Mouse (Mus musculus): ENCODE results near the gene Zc3h12c. TPM values are rescaled to one million over a fixed set of nuclear protein-coding genes. Genes with fewer than 3 reads are reported as not detected.
A peak's percentile ranks its signal among the peaks of the same experiment; 100 is the strongest.
"Not testable (repeated sequence)": the region's sequence is repeated elsewhere in the genome, so short reads cannot be mapped to it uniquely, and the experiment has no call there.

Gene Zc3h12c
- polyA plus RNA-seq, 1 experiment from 2014 or later, result 10.9 TPM

DNA sequence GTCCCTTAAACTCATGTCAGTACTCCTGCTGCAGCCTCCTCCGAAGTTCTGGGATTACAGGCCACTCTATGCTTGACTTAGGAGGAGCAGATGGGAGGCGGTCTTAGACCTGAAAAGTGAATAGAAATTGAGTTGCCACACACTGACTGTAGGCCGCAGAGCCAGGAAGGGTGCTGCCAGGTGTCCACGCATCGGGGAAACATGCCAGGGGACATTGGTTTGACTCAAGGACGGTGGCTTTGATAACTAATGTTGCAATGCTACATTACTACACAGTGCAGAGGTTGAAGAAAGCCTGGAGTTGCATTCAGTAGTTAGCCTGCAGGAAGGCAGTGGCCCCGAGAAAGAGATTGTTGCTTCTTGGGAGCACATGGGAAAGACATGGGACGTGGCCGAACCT, 76.6 kb downstream of the Zc3h12c start:
- H3K4me2 ChIP-seq (ENCODE audit: low read length), result no peak overlapping the region
- no peak overlapping the region for H3K27ac ChIP-seq (replicated peaks; ENCODE audit: low read depth, low read length)
- peaks cover 15% of the 10 kb centered on the region for H3K36me3 ChIP-seq (ENCODE audit: control insufficient read depth, insufficient read depth, low read length)
- H3K9ac ChIP-seq (replicated peaks; ENCODE audit: low read length), result no peak overlapping the region
- 93% methylated on average over 9 of the region's 9 CpGs for WGBS
- DNase-seq (no peak), ATAC-seq (ENCODE audit: low FRiP score, low TSS enrichment) (no peak)
- no peaks in the 10 kb centered on the region for H3K27me3 ChIP-seq (ENCODE audit: control insufficient read depth, insufficient read depth, low read length)
- no peak overlapping the region for H3K4me3 ChIP-seq (replicated peaks; ENCODE audit: low read depth, low read length)
- no peaks in the 10 kb centered on the region for H3K9me3 ChIP-seq (ENCODE audit: control insufficient read depth, low read length)
- no peaks in the 10 kb centered on the region for H3K4me1 ChIP-seq (ENCODE audit: control insufficient read depth, insufficient read depth, low read length)

DNA sequence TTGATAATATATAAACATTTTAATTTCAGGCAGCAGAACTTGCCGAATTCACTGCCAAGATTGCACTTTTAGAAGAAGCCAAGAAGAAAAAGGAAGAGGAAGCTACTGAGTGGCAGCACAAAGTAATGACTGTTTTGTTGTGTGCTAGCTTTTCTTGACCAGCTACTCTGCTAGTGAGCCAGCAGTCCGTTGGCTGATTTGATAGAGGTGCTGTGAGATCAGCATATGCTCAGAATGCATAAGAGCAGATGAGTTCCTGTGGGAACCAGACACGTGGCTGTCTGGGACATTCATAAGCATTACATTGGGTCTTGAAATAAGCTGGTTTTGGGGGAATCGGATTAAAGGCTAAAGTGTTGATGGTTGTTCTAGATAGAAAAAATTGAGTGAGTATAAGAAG, 86.0 kb downstream of the Zc3h12c start:
- no peaks in the 10 kb centered on the region for H3K9me3 ChIP-seq (ENCODE audit: control insufficient read depth, low read length)
- H3K27ac ChIP-seq (replicated peaks; ENCODE audit: low read depth, low read length), result no peak overlapping the region
- no peak overlapping the region for H3K4me3 ChIP-seq (replicated peaks; ENCODE audit: low read depth, low read length)
- DNase-seq (no peak), ATAC-seq (ENCODE audit: low FRiP score, low TSS enrichment) (no peak)
- peaks cover 61% of the 10 kb centered on the region for H3K36me3 ChIP-seq (ENCODE audit: control insufficient read depth, insufficient read depth, low read length)
- 78% methylated on average over 4 of the region's 4 CpGs for WGBS
- no peaks in the 10 kb centered on the region for H3K27me3 ChIP-seq (ENCODE audit: control insufficient read depth, insufficient read depth, low read length)
- no peaks in the 10 kb centered on the region for H3K4me1 ChIP-seq (ENCODE audit: control insufficient read depth, insufficient read depth, low read length)
- H3K9ac ChIP-seq (replicated peaks; ENCODE audit: low read length), result no peak overlapping the region
- no peak overlapping the region for H3K4me2 ChIP-seq (ENCODE audit: low read length)

DNA sequence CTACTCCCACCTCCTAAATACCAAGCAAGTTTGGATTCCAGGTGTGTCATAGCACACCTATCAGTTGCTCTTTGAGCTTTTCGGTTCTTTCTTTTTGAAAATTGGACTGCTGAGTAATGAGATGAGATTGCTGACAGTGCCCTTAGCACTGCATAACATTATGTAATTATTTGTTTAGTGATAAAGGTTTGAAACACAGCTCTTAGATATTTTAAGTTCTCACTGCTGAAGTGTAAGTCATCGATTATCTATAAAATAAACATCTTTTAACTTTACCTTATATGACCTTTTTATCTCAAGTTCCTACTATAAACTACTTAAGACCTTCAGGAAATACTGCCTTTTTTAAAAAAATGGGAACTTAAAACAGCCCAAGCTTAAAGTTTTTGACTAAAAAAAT, 86.4 kb downstream of the Zc3h12c start:
- no peak for DNase-seq
- no peak overlapping the region for H3K27ac ChIP-seq (replicated peaks; ENCODE audit: low read depth, low read length)
- H3K9ac ChIP-seq (replicated peaks; ENCODE audit: low read length), result no peak overlapping the region
- no peak for ATAC-seq (ENCODE audit: low FRiP score, low TSS enrichment)
- peaks cover 59% of the 10 kb centered on the region for H3K36me3 ChIP-seq (ENCODE audit: control insufficient read depth, insufficient read depth, low read length)
- H3K27me3 ChIP-seq (ENCODE audit: control insufficient read depth, insufficient read depth, low read length), result no peaks in the 10 kb centered on the region
- 97% methylated on average over 2 of the region's 2 CpGs for WGBS
- no peaks in the 10 kb centered on the region for H3K4me1 ChIP-seq (ENCODE audit: control insufficient read depth, insufficient read depth, low read length)
- H3K4me2 ChIP-seq (ENCODE audit: low read length), result no peak overlapping the region
- H3K4me3 ChIP-seq (replicated peaks; ENCODE audit: low read depth, low read length), result no peak overlapping the region
- H3K9me3 ChIP-seq (ENCODE audit: control insufficient read depth, low read length), result no peaks in the 10 kb centered on the region

DNA sequence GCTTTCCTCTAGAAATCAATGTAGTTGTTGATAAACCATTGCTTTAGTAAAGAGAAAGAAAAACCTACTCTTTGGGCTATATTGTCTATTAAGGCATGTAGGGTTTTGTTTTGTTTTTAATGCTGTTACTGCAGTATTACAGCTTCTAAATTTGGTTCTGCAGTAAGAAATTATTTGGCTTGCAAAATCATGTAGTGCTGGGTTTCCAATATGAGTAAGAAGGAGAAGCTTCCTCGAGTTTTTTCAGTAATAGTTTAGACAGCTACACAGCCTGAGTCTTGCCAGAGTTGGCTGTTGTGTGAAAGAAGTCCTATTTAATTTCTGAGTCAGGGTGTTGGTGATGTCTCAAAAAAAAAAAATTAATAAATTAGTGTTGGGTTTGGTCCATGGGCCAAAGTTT, 90.7 kb downstream of the Zc3h12c start:
- ATAC-seq (ENCODE audit: low FRiP score, low TSS enrichment) (no peak), DNase-seq (no peak)
- Histone ChIP-seq H3K9me3 (ENCODE audit: control insufficient read depth, low read length) (no peaks in the 10 kb centered on the region), H3K4me2 (ENCODE audit: low read length) (no peak overlapping the region), H3K4me3 (replicated peaks; ENCODE audit: low read depth, low read length) (no peak overlapping the region), H3K9ac (replicated peaks; ENCODE audit: low read length) (no peak overlapping the region), H3K27ac (replicated peaks; ENCODE audit: low read depth, low read length) (no peak overlapping the region), H3K36me3 (ENCODE audit: control insufficient read depth, insufficient read depth, low read length) (peaks cover 54% of the 10 kb centered on the region), H3K27me3 (ENCODE audit: control insufficient read depth, insufficient read depth, low read length) (no peaks in the 10 kb centered on the region), H3K4me1 (ENCODE audit: control insufficient read depth, insufficient read depth, low read length) (no peaks in the 10 kb centered on the region)
- WGBS, result 95% methylated on average over 1 of the region's 1 CpGs

DNA sequence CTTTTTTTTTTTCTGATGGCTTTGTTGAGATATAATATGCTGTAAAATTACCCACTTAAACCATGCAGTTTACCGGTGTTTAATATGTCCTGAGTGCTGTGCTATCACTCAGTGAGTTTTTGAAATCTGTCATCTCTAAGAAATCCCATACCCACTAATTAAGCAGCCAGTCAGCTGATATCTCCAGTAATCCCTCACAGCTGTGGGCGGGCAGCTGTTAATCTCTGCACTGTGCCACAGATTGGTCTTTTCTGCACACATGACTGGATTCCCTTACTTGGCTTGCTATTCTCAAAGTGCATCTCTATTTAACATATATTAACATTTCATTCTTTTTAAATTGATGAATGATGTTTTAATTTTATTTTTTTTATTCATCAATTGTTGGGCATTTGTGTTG, 92.3 kb downstream of the Zc3h12c start:
- H3K27me3 ChIP-seq (ENCODE audit: control insufficient read depth, insufficient read depth, low read length), result no peaks in the 10 kb centered on the region
- no peaks in the 10 kb centered on the region for H3K4me1 ChIP-seq (ENCODE audit: control insufficient read depth, insufficient read depth, low read length)
- peaks cover 52% of the 10 kb centered on the region for H3K36me3 ChIP-seq (ENCODE audit: control insufficient read depth, insufficient read depth, low read length)
- no peak overlapping the region for H3K27ac ChIP-seq (replicated peaks; ENCODE audit: low read depth, low read length)
- DNase-seq (no peak), ATAC-seq (ENCODE audit: low FRiP score, low TSS enrichment) (no peak)
- 66% methylated on average over 2 of the region's 2 CpGs for WGBS
- H3K4me2 ChIP-seq (ENCODE audit: low read length), result no peak overlapping the region
- no peak overlapping the region for H3K4me3 ChIP-seq (replicated peaks; ENCODE audit: low read depth, low read length)
- no peaks in the 10 kb centered on the region for H3K9me3 ChIP-seq (ENCODE audit: control insufficient read depth, low read length)
- no peak overlapping the region for H3K9ac ChIP-seq (replicated peaks; ENCODE audit: low read length)

DNA sequence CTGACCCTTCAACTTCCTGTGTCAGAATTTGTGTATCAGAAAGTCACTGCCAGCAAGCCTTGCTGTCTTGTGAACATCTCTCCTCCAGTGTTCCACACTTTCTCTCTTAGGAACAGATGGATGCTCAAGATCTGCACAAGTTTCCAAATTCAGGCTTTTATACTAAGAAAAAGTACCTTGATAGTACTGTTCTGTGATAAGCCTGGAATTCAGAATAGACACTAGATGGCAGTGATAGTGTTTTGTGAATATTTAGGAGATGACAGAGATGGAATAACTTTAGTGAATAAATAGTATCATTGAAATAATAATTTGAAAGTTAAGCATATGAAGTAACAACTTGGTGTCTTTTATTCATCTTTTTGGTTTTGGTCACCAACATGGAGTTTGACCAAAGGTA, 96.2 kb downstream of the Zc3h12c start:
- peaks cover 61% of the 10 kb centered on the region for H3K36me3 ChIP-seq (ENCODE audit: control insufficient read depth, insufficient read depth, low read length)
- ATAC-seq (ENCODE audit: low FRiP score, low TSS enrichment) (no peak), DNase-seq (peak; percentile 29)

DNA sequence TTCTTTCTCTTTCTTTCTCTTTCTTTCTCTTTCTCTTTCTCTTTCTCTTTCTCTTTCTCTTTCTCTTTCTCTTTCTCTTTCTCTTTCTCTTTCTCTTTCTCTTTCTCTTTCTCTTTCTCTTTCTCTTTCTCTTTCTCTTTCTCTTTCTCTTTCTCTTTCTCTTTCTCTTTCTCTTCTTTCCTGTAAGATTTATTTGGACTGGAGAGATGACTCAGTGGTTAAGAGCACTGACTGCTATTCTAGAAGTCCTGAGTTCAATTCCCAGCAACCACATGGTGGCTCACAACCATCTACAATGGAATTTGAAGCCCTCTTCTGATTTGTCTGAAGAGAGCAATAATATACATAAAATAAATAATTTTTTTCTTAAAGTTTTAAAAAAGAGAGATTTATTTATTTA, 97.0 kb downstream of the Zc3h12c start:
- peaks cover 60% of the 10 kb centered on the region for H3K36me3 ChIP-seq (ENCODE audit: control insufficient read depth, insufficient read depth, low read length)

More for the DNA sequence above, 96.2 kb downstream of the Zc3h12c start:
- Histone ChIP-seq H3K27ac (replicated peaks; ENCODE audit: low read depth, low read length) (no peak overlapping the region), H3K4me1 (ENCODE audit: control insufficient read depth, insufficient read depth, low read length) (no peaks in the 10 kb centered on the region), H3K27me3 (ENCODE audit: control insufficient read depth, insufficient read depth, low read length) (no peaks in the 10 kb centered on the region), H3K4me2 (ENCODE audit: low read length) (no peak overlapping the region), H3K9ac (replicated peaks; ENCODE audit: low read length) (no peak overlapping the region), H3K4me3 (replicated peaks; ENCODE audit: low read depth, low read length) (no peak overlapping the region), H3K9me3 (ENCODE audit: control insufficient read depth, low read length) (no peaks in the 10 kb centered on the region)

DNA sequence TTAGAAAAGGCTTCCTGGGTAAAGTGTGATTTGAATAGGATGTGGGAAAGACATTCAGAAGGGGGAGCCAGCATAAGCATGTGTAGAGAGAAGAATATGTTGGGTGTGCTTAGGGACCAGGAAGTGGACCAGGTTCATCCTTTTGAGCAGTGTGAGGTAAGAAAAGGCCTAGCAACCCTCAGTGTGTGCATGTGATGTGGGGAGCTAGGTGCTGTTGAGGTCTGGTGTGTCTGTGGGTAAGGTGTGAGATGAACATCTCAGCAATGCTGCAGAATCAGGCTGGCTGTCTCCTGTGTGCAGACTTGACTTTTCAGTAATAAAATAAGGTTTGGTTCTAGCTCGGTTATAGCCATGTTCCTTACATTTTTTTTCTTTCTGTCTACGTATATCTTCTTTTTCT, 98.3 kb downstream of the Zc3h12c start:
- Histone ChIP-seq H3K4me2 (ENCODE audit: low read length) (no peak overlapping the region), H3K27me3 (ENCODE audit: control insufficient read depth, insufficient read depth, low read length) (no peaks in the 10 kb centered on the region), H3K27ac (replicated peaks; ENCODE audit: low read depth, low read length) (no peak overlapping the region), H3K4me1 (ENCODE audit: control insufficient read depth, insufficient read depth, low read length) (no peaks in the 10 kb centered on the region), H3K36me3 (ENCODE audit: control insufficient read depth, insufficient read depth, low read length) (peaks cover 64% of the 10 kb centered on the region), H3K4me3 (replicated peaks; ENCODE audit: low read depth, low read length) (no peak overlapping the region), H3K9me3 (ENCODE audit: control insufficient read depth, low read length) (no peaks in the 10 kb centered on the region), H3K9ac (replicated peaks; ENCODE audit: low read length) (no peak overlapping the region)
- 92% methylated on average over 2 of the region's 2 CpGs for WGBS
- no peak for ATAC-seq (ENCODE audit: low FRiP score, low TSS enrichment)
- DNase-seq, result no peak

More for the DNA sequence above, 97.0 kb downstream of the Zc3h12c start:
- H3K27ac ChIP-seq (replicated peaks; ENCODE audit: low read depth, low read length); H3K9me3 ChIP-seq (ENCODE audit: control insufficient read depth, low read length); H3K27me3 ChIP-seq (ENCODE audit: control insufficient read depth, insufficient read depth, low read length); H3K4me2 ChIP-seq (ENCODE audit: low read length); H3K9ac ChIP-seq (replicated peaks; ENCODE audit: low read length); H3K4me3 ChIP-seq (replicated peaks; ENCODE audit: low read depth, low read length); DNase-seq; ATAC-seq (ENCODE audit: low FRiP score, low TSS enrichment); H3K4me1 ChIP-seq (ENCODE audit: control insufficient read depth, insufficient read depth, low read length): not testable (repeated sequence)

Measured in midbrain, embryonic 14.5 days (tissue).